Mouse (Mus musculus): Measurements from ENCODE around the gene Elf2. TPM values are rescaled to one million over a fixed set of nuclear protein-coding genes. Genes with fewer than 3 reads are reported as not detected.
"Not testable (repeated sequence)": the region's sequence is repeated elsewhere in the genome, so short reads cannot be mapped to it uniquely, and the experiment has no call there.

Gene Elf2
- total RNA-seq, 2 experiments from 2014 or later: 48.5 to 51.8 TPM

DNA sequence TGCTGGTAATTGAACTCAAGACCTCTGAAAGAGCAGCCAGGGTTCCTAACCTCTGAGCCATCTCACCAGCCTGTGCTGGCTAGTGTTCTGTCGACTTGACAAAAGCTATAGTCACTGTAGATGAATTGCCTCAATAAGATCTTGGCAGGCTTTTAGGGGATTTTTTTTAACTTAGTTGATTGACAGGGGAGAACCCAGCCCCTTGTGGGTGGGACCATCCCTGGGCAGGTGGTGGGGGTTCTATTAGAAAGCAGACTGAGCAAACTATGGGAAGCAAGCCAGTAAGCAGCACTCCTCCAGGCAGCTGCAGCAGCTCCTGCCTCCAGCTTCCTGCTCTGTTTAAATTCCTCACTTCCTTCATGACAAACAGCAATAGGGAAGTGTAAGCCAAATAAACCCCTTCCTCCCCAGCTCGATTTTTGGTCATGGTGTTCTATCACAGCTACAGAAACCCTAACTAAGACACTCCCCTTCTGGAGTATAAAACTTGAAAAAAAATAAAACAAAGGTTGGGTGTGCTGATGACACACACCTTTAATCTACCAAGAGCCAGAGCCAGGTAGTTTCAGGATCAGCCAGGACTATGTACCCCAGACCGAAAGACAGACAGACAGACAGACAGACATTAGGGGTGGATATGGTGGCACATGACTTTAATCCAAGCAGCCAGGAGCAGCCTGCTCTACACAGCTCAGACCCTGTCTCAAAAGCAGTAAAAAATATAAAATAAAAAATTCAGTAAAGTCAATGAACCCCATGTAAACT, 13.6 kb downstream of the Elf2 start:
- TF ChIP-seq CTCF (IDR thresholded peaks at IDR 0.05): no peak
- peak in 1 of 2 experiments; percentile 18 for DNase-seq (ENCODE audit: extremely low spot score in 1 of 2, low spot score in 2 of 2)
- intact Hi-C loops (cut with DNase I): no loop called here
- H3K27ac ChIP-seq: no peak overlapping the region
- no peak overlapping the region for H3K4me3 ChIP-seq

DNA sequence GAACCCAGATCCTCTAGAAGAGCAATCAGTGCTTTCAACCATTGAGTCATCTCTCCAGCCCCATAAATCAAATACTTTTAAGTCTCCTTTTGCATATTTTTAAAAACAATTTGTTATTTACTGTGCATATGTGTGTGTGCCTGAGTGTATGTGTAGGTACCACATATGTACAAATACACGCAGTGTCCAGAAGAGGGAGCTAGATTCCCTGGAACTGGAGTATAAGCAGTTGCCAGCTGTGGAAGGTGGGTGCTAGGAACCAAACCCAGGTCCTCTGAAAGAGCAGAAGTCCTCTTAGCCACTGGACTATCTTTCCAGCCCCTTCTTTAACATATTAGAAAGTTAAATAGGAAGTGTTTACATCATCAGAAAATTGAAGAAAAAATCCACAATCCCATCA, 15.0 kb downstream of the Elf2 start:
- Histone ChIP-seq H3K4me3 (no peak overlapping the region), H3K27ac (no peak overlapping the region)
- intact Hi-C loops (cut with DNase I): no loop called here
- DNase-seq (ENCODE audit: extremely low spot score in 1 of 2, low spot score in 2 of 2): no peak
- no peak; the same call in 1 of the 2 replicates for TF ChIP-seq CTCF (IDR thresholded peaks at IDR 0.05)

- no peak overlapping the region for H3K4me3 ChIP-seq
- intact Hi-C loops (cut with DNase I): no loop called here
- H3K27ac ChIP-seq: no peak overlapping the region
- no peak for DNase-seq (ENCODE audit: extremely low spot score in 1 of 2, low spot score in 2 of 2)
- no peak for TF ChIP-seq CTCF (IDR thresholded peaks at IDR 0.05)
Measured at GRCm38 (mm10) chr3:51323006-51323405, 17.5 kb downstream of the Elf2 start.

DNA sequence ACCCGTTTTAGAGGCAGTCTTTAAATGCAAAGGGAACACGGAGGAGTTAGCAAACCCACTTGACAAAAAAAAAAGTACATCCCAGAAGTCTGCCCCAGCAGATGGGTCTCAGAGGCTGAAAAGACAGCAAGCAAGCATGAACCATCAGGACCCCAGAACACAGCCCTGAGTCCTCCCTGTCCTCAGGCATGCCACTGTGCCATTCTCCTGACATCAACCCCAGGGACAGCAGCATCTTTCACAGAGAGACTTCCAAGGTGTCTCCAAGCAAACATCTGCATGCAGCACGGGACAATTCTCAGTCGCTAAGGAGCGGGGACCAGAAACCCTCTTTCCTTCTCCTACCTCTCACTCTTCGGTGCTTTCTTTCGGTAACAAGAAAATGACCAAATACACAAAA, 18.1 kb downstream of the Elf2 start:
- DNase-seq (ENCODE audit: extremely low spot score in 1 of 2, low spot score in 2 of 2): no peak
- Histone ChIP-seq H3K4me3 (no peak overlapping the region), H3K27ac (no peak overlapping the region)
- intact Hi-C loops (cut with DNase I): no loop called here
- no peak for TF ChIP-seq CTCF (IDR thresholded peaks at IDR 0.05)

DNA sequence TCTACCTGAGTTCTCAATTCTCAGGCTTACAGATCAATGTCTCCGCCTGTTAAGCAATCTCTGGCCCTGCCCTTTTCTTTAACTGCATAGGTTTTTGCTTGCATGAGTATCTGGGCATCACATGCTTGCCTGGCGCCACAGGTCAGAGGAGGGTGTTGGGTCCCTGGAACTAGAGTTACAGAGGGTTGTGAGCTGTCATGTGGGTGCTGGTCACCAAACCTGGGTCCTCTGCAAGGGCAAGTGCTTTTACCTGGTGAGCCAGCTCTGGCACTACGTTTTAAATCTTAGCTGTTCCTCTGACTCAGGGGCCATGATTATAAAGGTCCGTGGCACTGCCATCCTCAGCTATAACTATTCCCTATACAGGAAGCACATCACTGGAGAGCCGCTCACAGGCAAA, 19.3 kb downstream of the Elf2 start:
- no peak for TF ChIP-seq CTCF (IDR thresholded peaks at IDR 0.05)

GRCm38 (mm10) chr3:51318053-51318452, 22.4 kb downstream of the Elf2 start:
- H3K4me3 ChIP-seq; H3K27ac ChIP-seq; intact Hi-C loops (cut with DNase I); DNase-seq (ENCODE audit: extremely low spot score in 1 of 2, low spot score in 2 of 2): not testable (repeated sequence)
- peak; percentile 30 for TF ChIP-seq CTCF (IDR thresholded peaks at IDR 0.05)

More for the DNA sequence above, 19.3 kb downstream of the Elf2 start:
- Histone ChIP-seq H3K27ac (no peak overlapping the region), H3K4me3 (no peak overlapping the region)
- DNase-seq (ENCODE audit: extremely low spot score in 1 of 2, low spot score in 2 of 2): no peak
- intact Hi-C loops (cut with DNase I): no loop called here

DNA sequence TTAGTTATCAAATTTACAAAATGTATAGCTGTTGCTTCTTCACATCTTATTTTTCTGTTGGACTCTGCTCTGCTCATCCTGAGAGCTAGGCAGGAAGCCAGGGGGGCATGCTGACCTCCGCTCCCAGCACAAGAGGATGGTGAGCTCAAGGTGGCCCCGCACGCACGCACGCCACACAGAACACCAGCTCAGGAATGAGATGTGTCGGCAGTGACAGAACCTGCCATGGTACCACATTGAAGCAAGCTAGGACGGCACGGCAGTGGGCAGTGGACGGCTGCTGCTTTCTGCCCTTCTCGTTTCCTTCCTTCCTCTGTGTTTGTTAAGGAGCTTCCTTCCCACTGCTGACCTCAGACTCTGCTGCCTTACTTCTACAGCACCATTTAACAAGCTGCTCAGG, 23.6 kb downstream of the Elf2 start:
- Histone ChIP-seq H3K27ac (no peak overlapping the region), H3K4me3 (no peak overlapping the region)
- no peak for TF ChIP-seq CTCF (IDR thresholded peaks at IDR 0.05)
- no peak for DNase-seq (ENCODE audit: extremely low spot score in 1 of 2, low spot score in 2 of 2)
- intact Hi-C loops (cut with DNase I): no loop called here

- TF ChIP-seq CTCF (IDR thresholded peaks at IDR 0.05): no peak
- intact Hi-C loops (cut with DNase I): no loop called here
- no peak for DNase-seq (ENCODE audit: extremely low spot score in 1 of 2, low spot score in 2 of 2)
- Histone ChIP-seq H3K27ac (no peak overlapping the region), H3K4me3 (no peak overlapping the region)
Measured at GRCm38 (mm10) chr3:51311638-51312037, 28.8 kb downstream of the Elf2 start.

- H3K4me3 ChIP-seq: no peak overlapping the region
- DNase-seq (ENCODE audit: extremely low spot score in 1 of 2, low spot score in 2 of 2): no peak
- TF ChIP-seq CTCF (IDR thresholded peaks at IDR 0.05): no peak
- intact Hi-C loops (cut with DNase I): no loop called here
- no peak overlapping the region for H3K27ac ChIP-seq
Measured at GRCm38 (mm10) chr3:51310098-51310497, 30.4 kb downstream of the Elf2 start.

DNA sequence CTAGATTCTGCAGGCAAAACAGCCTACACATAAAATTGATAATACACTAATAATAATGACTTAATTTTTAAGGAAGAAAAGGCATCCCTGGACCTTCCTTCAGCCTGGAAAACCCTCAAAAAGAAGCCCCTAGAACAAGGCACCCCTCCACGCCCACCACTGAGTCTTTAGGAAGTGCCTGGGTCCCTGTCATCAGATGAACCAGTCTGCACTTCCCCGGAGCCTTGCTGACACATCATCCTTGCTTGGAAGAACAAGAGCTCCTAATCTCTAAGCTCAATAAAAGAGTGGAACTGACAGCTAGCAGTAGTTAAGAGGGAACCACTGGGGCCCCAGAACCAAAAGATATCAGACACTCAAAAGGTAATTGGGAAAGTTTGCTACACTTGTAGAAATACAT, 33.8 kb downstream of the Elf2 start:
- H3K4me3 ChIP-seq: no peak overlapping the region
- no peak for DNase-seq (ENCODE audit: extremely low spot score in 1 of 2, low spot score in 2 of 2)
- TF ChIP-seq CTCF (IDR thresholded peaks at IDR 0.05): no peak
- H3K27ac ChIP-seq: no peak overlapping the region
- intact Hi-C loops (cut with DNase I): no loop called here

DNA sequence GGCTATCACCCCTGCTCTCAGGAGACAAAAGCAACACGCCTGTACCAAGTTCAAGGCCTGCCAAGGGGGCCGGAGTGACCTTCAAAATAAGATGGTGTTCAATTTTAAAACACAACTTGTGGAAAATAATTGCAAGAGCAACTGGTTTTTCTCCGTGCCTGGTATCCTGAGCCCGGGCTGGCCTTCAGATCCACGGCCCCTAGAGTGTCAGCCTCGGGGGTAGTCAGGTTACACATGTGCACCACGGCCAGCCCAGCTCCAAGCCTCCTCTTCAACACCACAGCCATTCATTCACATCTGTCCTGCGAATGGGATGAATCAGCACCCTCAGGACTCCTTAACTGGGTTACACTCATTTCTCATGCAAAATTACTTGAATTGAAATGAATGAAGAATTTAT, 34.5 kb downstream of the Elf2 start:
- intact Hi-C loops (cut with DNase I): no loop called here
- no peak for DNase-seq (ENCODE audit: extremely low spot score in 1 of 2, low spot score in 2 of 2)
- no peak overlapping the region for H3K4me3 ChIP-seq
- no peak overlapping the region for H3K27ac ChIP-seq
- no peak for TF ChIP-seq CTCF (IDR thresholded peaks at IDR 0.05)

DNA sequence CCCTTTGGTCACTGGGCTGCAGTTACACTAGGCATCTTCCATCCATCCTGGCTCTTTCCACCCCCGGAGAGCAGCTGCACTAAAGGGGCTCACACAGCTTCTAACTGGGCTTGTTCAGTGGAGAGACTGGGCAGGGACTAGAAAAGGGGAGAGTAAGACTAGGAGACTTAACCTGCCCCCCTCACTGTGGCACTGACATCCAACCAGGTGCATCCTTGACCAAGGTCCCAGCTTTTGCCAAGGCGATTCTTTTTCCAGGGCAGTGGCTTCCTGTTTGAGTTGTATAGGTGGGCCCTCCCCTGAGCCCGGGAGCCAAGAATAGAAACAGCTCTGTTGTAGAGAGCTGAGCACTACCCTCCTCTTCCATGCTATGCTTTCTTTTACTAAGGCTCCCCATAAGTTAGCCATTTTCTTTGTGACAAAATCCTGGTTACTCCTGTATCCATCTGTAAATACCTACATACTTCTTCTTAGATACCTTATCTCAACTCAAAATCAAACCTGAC, 37.4 kb downstream of the Elf2 start:
- intact Hi-C loops (cut with DNase I): no loop called here
- no peak for DNase-seq (ENCODE audit: extremely low spot score in 1 of 2, low spot score in 2 of 2)
- no peak overlapping the region for H3K4me3 ChIP-seq
- H3K27ac ChIP-seq: no peak overlapping the region
- TF ChIP-seq CTCF (IDR thresholded peaks at IDR 0.05): no peak

- intact Hi-C loops (cut with DNase I): no loop called here
- H3K4me3 ChIP-seq: no peak overlapping the region
- DNase-seq (ENCODE audit: extremely low spot score in 1 of 2, low spot score in 2 of 2): no peak
- TF ChIP-seq CTCF (IDR thresholded peaks at IDR 0.05): no peak
- H3K27ac ChIP-seq: no peak overlapping the region
Measured at GRCm38 (mm10) chr3:51301583-51301982, 38.9 kb downstream of the Elf2 start.
